Comparison of ENCODE assay signal across 10 mouse cellular contexts in genomic region chr16:37636107-37636506, GRCm38 (mm10). TPM values are rescaled to one million over a fixed set of nuclear protein-coding genes. Genes with fewer than 3 reads are reported as not detected.
DNase-seq lines count a peak whose midpoint lies in the region; ATAC-seq and TF ChIP-seq lines count a peak whose summit lies in the region.
"Had no signal": no experiment of that assay in that cellular context is flagged by ENCODE, and none has a peak within 500 bp of the region (broad histone marks: within the 10 kb centered on the region; RNA-seq: fewer than 3 reads in every experiment).

No protein-coding gene starts in this region.

- peak; percentile 13; the same call in 1 of the 2 replicates for TF ChIP-seq CTCF in midbrain, postnatal 0 days (IDR thresholded peaks at IDR 0.05)

- no peak for ATAC-seq in midbrain, postnatal 0 days (ENCODE audit: low FRiP score)
- no peak for ATAC-seq in midbrain, embryonic 11.5 days (ENCODE audit: low FRiP score)

- H3K4me1 ChIP-seq in midbrain, postnatal 0 days (ENCODE audit: insufficient read depth, low read length), result no peaks in the 10 kb centered on the region
- no peaks in the 10 kb centered on the region for H3K4me1 ChIP-seq in midbrain, embryonic 11.5 days (ENCODE audit: control insufficient read depth, insufficient read depth, low read length)

- intact Hi-C loops in heart, postnatal 10 days (cut with DNase I), result loop anchor here (5.0 kb wide), 2 partner anchors 94 to 344 kb away; no protein-coding TSS in a partner anchor

- no peaks in the 10 kb centered on the region for H3K36me3 ChIP-seq in midbrain, postnatal 0 days (ENCODE audit: insufficient read depth, low read length)
- H3K36me3 ChIP-seq in midbrain, embryonic 11.5 days (ENCODE audit: control insufficient read depth, insufficient read depth, low read length), result no peaks in the 10 kb centered on the region

- WGBS in midbrain, postnatal 0 days, result 63% methylated on average over 6 of the region's 6 CpGs
- WGBS in midbrain, embryonic 11.5 days, result 67% methylated on average over 6 of the region's 6 CpGs

- H3K9ac ChIP-seq in midbrain, postnatal 0 days (replicated peaks; ENCODE audit: low read length, poor library complexity, severe bottlenecking), result no peak overlapping the region
- H3K9ac ChIP-seq in midbrain, embryonic 11.5 days (ENCODE audit: low read length), result no peak overlapping the region

- H3K4me2 ChIP-seq in midbrain, postnatal 0 days (ENCODE audit: low read depth, low read length, poor library complexity, severe bottlenecking), result no peak overlapping the region
- no peak overlapping the region for H3K4me2 ChIP-seq in midbrain, embryonic 11.5 days

- no peaks in the 10 kb centered on the region for H3K27me3 ChIP-seq in midbrain, postnatal 0 days (ENCODE audit: insufficient read depth, low read length)
- H3K27me3 ChIP-seq in midbrain, embryonic 11.5 days (ENCODE audit: control insufficient read depth, insufficient read depth, low read length), result no peaks in the 10 kb centered on the region

- H3K27ac ChIP-seq in midbrain, postnatal 0 days (ENCODE audit: low read depth, low read length), result no peak overlapping the region
- no peak overlapping the region for H3K27ac ChIP-seq in midbrain, embryonic 11.5 days (ENCODE audit: low read depth, low read length)
- H3K27ac ChIP-seq: macrophage had no signal

- DNase-seq in gastrocnemius, adult 18-20 months (ENCODE audit: low spot score), result peak; percentile 30
- DNase-seq in gastrocnemius, postnatal 4 days (ENCODE audit: low spot score in 2 of 2), result no peak
- DNase-seq in midbrain, postnatal 0 days (ENCODE audit: low spot score), result no peak
- DNase-seq in midbrain, embryonic 11.5 days (ENCODE audit: low spot score, missing footprints), result no peak
- peak; percentile 48 to 51 for DNase-seq in heart, postnatal 10 days
- peak; percentile 75 for DNase-seq in telencephalon, adult 2 months (ENCODE audit: low read depth, low spot score)
- no peak for DNase-seq in cerebellum, adult 18-20 months
- DNase-seq in layer of hippocampus, postnatal 36 days, result no peak

- H3K9me3 ChIP-seq in midbrain, postnatal 0 days (ENCODE audit: low read length), result no peaks in the 10 kb centered on the region
- H3K9me3 ChIP-seq in midbrain, embryonic 11.5 days (ENCODE audit: control insufficient read depth, low read length), result no peaks in the 10 kb centered on the region

- H3K4me3 ChIP-seq in midbrain, postnatal 0 days (ENCODE audit: low read depth, low read length), result no peak overlapping the region
- no peak overlapping the region for H3K4me3 ChIP-seq in midbrain, embryonic 11.5 days (ENCODE audit: low read depth, low read length)

RNA-seq across cellular contexts. Expression of gene Ndufb4, which starts 18.1 kb away (rescaled TPM):
- total RNA-seq in gastrocnemius, adult 18-20 months (2021), result 100 to 1,000 TPM; 198 to 200 TPM
- 100 to 1,000 TPM; 107 to 122 TPM for total RNA-seq in gastrocnemius, postnatal 4 days (2021)
- 32.3 and 39.6 TPM in 2 replicates for total RNA-seq in midbrain, postnatal 0 days (2014; rRNA removed)
- 86.9 and 90.7 TPM in 2 replicates for polyA plus RNA-seq in midbrain, postnatal 0 days (2015; fragmentation: Nextera tagmentation; extraction: Ambion mirVana)
- polyA plus RNA-seq in midbrain, embryonic 11.5 days (2014; fragmentation: Nextera tagmentation; extraction: Ambion mirVana), result 65.1 and 66.0 TPM in 2 replicates
- total RNA-seq in heart, postnatal 10 days (2021), result 100 to 1,000 TPM; 124 to 128 TPM
- 10 to 100 TPM; 80.4 to 84.0 TPM for total RNA-seq in layer of hippocampus, postnatal 36 days (2021)

RNA-seq across cellular contexts. Expression of gene Hgd, which starts 56.2 kb away (rescaled TPM):
- total RNA-seq in gastrocnemius, adult 18-20 months (2021), result under 1 TPM; 0.43 to 0.57 TPM
- 1 to 10 TPM in 1 of 2 experiments, not detected in 1; 1.1 TPM for total RNA-seq in gastrocnemius, postnatal 4 days (2021)
- 0.27 TPM in 1 of 2 replicates, not detected in the other for total RNA-seq in midbrain, postnatal 0 days (2014; rRNA removed)
- polyA plus RNA-seq in midbrain, postnatal 0 days (2015; fragmentation: Nextera tagmentation; extraction: Ambion mirVana), result 0.32 and 0.43 TPM in 2 replicates
- polyA plus RNA-seq in midbrain, embryonic 11.5 days (2014; fragmentation: Nextera tagmentation; extraction: Ambion mirVana), result 0.29 and 0.39 TPM in 2 replicates
- under 1 TPM in 1 of 2 experiments, not detected in 1; 0.29 TPM for total RNA-seq in heart, postnatal 10 days (2021)
- not detected for total RNA-seq in layer of hippocampus, postnatal 36 days (2021)
- polyA plus RNA-seq: embryonic facial prominence, embryonic 11.5 days; macrophage had no signal

Comparison
In these comparisons a context has a peak if more than half of its experiments do, and no peak if none do; other contexts are left out.
1. DNase-seq: peak in gastrocnemius, adult 18-20 months (single experiment), heart, postnatal 10 days (2 of 2) and telencephalon, adult 2 months (single experiment); none in gastrocnemius, postnatal 4 days (0 of 2), midbrain, postnatal 0 days (single experiment), midbrain, embryonic 11.5 days (single experiment), cerebellum, adult 18-20 months (0 of 2) and layer of hippocampus, postnatal 36 days (0 of 2).